Mouse (Mus musculus) thymus, adult 2 months (tissue): Measurements from ENCODE around the gene Zfp553.
"Not testable (repeated sequence)": the region's sequence is repeated elsewhere in the genome, so short reads cannot be mapped to it uniquely, and the experiment has no call there.

Source experiments
- CTCF ChIP-seq: fragments of 200-500 bp; IDR thresholded peaks from 2 replicates; pipeline ENCODE4 v1.5.1; 2012; ENCODE audit warnings: mild to moderate bottlenecking, control low read depth, low read length, moderate library complexity, borderline replicate concordance; ENCODE audit not compliant: control insufficient read depth, poor library complexity, insufficient read depth; ENCODE audit errors: extremely low read depth
- POLR2A ChIP-seq: fragments of 200-500 bp; IDR thresholded peaks from 2 replicates; pipeline ENCODE4 v1.6.1; 2012; ENCODE audit warnings: mild to moderate bottlenecking, low read length, control low read depth, moderate library complexity; ENCODE audit not compliant: control insufficient read depth, poor library complexity, insufficient read depth; ENCODE audit errors: extremely low read depth

DNA sequence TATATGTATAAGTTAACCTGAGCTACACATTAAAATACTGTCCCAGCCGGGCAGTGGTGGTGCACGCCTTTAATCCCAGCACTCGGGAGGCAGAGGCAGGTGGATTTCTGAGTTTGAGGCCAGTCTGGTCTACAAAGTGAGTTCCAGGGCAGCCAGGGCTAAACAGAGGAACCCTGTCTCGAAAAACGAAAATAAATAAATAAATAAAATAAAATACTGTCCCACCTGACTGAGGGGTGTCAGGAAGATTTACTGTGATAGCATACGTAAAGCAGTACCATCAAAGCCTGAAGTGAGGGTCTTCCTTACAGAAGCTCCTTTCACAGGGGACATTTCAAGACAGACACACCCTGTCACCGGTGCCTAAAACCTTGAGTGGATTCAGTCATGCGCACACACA lies 17.6 kb downstream of the Zfp553 start:
- not testable (repeated sequence) for TF ChIP-seq POLR2A, CTCF
